Mouse (Mus musculus) ovary, postnatal 36 days (tissue): ENCODE measurements around the gene 1810065E05Rik.

ENCODE experiments used
- DNase-seq: peaks from one replicate; pipeline ENCODE4 v3.0.0; 2022; ENCODE audit warnings: low spot score, mixed read lengths

The 1810065E05Rik gene

GRCm38 (mm10) chr11:58420815-58421214 lies at the start of gene 1810065E05Rik:
TSS of gene 1810065E05Rik (plus strand) at chr11:58421111.
- no peak for DNase-seq

DNA sequence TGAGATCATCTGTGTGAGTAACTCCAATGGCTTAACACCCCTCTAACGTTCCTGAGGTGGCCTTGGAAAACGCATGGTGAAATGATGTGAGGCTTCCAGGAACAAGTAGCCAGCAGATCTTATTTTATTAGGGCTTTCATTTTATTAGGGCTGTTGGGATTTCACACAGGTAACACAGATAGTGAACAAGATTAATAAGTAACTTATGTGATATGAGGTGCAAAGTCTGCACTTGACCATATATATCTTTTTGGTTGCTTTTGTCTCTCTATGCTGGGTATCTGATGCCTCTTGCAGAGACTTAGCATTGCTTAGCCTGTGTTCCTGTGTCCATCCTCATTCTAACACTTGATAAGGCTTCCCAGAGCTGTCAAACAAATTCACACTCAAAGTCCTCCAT lies 43.6 kb upstream of the 1810065E05Rik start:
- no peak for DNase-seq

- no peak for DNase-seq
Measured at GRCm38 (mm10) chr11:58377686-58378085, 43.2 kb upstream of the 1810065E05Rik start.

DNA sequence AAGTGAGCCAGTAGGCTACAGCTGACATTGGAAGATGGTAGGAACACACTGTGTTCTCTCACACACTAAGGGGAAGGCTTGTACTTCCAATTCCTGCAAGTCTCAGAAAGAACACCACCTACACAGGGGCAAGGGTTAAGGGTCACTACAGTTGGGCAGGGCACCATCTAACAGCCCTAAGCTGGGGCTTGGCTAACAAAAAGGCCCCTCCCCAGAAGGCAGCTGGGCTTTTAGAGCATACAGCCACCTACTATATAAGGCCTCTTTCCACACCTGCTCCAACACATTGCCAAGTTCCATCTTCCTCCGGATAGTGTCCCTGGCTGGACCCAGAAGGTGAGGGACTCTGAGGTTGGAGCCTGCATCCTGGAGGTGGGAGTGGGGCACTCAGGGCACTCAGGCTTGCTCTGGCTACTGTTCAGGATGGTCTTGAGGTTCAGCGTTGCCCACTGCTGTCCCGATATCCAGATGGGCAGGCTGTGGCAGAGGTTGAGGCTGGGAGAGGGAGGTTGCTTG lies 42.1 kb upstream of the 1810065E05Rik start, which contains the start of gene Lypd8:
Gene Lypd8 (plus strand): TSS at position 281 of the 516 bp plus-strand sequence.
- DNase-seq: no peak

- DNase-seq: no peak
Measured at GRCm38 (mm10) chr11:58379516-58379915, 41.4 kb upstream of the 1810065E05Rik start.

- DNase-seq: no peak
Measured at GRCm38 (mm10) chr11:58382471-58382870, 38.4 kb upstream of the 1810065E05Rik start.

DNA sequence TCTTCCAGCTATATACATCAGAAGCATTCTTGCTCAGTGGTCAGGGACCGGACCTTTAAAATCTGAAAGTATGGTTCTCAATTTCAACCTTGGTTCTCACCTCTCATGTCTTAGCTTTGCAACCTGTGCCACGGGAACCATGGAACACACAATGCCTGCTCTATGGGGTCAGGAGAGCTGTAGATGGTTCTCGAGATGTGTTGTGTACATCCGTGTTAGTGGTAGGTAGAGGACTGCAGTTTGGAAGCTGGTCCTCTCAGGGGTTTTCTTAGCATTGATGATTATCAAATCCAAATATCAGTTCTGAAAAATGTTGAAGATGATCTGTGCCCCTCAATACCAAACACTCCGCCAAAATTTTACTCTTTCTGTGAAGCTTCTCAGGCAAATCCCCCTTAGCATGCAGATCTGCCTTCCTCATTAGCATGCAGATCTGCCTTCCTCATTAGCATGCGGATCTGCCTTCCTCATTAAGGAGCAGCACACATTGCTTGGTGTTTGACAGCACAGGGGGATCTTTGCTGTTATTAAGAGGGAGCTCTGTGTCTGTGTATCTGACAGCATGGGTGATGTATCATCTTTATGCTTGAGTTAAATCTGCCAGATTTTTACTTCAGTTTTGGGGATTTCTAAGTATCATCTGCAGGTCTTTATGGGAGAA lies 20.8 kb upstream of the 1810065E05Rik start:
- no peak for DNase-seq

GRCm38 (mm10) chr11:58400655-58401054 lies 20.3 kb upstream of the 1810065E05Rik start:
- DNase-seq: no peak

- no peak for DNase-seq
Measured at GRCm38 (mm10) chr11:58408066-58408465, 12.8 kb upstream of the 1810065E05Rik start.

GRCm38 (mm10) chr11:58418336-58418735 lies 2.6 kb upstream of the 1810065E05Rik start:
- DNase-seq: no peak

GRCm38 (mm10) chr11:58432259-58432658 lies 11.3 kb downstream of the 1810065E05Rik start, which contains the start of gene Gm12253:
TSS of gene Gm12253 (plus strand) at chr11:58432559.
- no peak for DNase-seq

- no peak for DNase-seq
Measured at GRCm38 (mm10) chr11:58437866-58438265, 17.0 kb downstream of the 1810065E05Rik start.

DNA sequence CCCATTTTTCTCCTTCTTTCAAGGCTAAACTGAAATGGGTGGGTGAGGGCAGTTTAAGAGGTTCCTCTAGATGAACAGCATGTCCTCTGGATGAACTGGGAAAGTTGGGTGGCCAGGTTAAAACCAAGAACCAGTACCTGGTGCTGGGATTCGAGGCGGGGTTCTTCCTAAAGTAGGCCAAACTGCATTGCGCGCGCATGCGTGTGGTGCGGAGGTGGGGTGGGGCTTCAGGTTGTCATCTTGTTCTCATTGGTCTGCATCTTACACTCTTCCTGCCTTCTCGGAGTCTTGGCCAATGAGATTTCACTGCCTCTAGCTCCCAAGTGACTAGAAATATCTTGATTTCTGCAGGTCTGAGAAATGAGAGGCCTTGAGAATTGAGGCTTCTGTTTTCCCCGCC lies 31.8 kb downstream of the 1810065E05Rik start, which contains the start of gene Lypd9:
Gene Lypd9 (minus strand): TSS at position 165 of the 400 bp plus-strand sequence.
- DNase-seq: no peak

DNA sequence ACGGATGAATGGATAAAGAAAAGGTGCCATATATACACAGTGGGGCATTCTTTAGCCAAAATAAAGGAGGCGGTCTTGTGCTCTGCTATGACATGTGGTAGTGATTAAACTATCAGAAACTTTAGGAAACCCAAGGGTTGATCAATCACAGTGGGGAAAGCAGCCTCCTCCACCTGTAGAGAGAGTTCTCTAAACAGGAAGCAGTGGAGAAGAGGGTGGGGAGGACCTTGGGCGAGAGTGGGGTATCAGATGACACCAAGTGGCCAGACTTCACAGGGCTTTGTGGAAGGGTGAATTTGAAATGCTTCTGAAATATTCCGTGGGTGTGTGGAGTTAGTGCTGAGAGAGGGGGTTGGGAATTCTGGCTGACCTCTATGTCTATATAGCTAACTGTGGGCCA lies 32.7 kb downstream of the 1810065E05Rik start:
- DNase-seq: no peak

GRCm38 (mm10) chr11:58462170-58462569 lies 41.3 kb downstream of the 1810065E05Rik start, which contains the start of gene Olfr30:
TSS of gene Olfr30 (minus strand) at chr11:58462270.
- no peak for DNase-seq
